In the genomic region with DNA sequence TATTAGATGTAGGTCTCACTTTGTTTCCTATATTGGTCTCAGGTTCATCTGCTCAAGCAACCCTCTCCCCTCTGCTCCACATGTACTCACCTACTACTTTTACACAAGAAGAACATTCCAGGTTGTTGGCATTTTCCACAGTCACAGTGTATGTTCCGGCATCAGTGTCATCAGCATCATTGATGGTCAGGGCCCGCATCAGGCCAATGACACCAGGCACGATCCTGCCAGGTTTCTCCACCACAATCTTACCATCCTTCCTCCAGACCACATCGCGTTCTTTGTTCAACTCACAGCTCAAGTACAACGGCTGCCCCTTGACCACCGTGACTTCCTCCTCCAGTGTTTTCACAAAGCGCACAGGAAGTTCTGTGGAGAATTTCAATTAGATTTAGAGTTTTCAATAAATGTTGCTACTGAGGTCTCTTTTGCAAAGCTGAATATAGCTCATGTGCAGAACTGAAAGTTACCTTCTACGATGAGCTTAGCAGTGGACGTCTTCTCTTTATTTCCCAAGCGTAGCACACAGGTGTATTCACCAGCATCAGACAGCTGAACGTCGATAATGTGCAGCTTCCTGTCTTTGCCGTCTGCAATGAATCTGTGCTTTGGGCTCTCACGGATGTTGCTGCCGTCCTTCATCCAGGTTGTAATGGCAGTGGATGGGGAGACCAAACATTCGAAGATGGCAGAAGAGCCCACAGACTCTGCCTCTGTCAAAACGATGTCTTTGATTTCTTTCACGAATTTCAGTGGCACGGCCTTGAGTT, we compare ENCODE assay signal across 19 mouse cellular contexts.
DNase-seq lines count a peak whose midpoint lies in the region; ATAC-seq and TF ChIP-seq lines count a peak whose summit lies in the region.
"Had no signal": no experiment of that assay in that cellular context is flagged by ENCODE, and none has a peak within 500 bp of the region (broad histone marks: within the 10 kb centered on the region; RNA-seq: fewer than 3 reads in every experiment).

No protein-coding gene starts in this region.

- ATAC-seq in common myeloid progenitor, adult 5-6 weeks (replicated peaks; ENCODE audit: low read depth, poor library complexity, severe bottlenecking): 0 out of 2 replicates have a peak, but pooled peaks have one; percentile 32
- peak; percentile 29; the same call in 1 of the 2 replicates for ATAC-seq in megakaryocyte progenitor cell, adult 5-6 weeks (replicated peaks; ENCODE audit: poor library complexity)
- ATAC-seq in hindbrain, postnatal 0 days: no peak
- ATAC-seq: forebrain, embryonic 13.5 days; forebrain, postnatal 0 days; intestine, postnatal 0 days had no signal

- DNase-seq in gastrocnemius, adult 2 months: no peak
- no peak for DNase-seq in gastrocnemius, postnatal 25 days
- peak; percentile 26 for DNase-seq in CD4-positive, CD25-positive, alpha-beta regulatory T cell, adult 2 months (ENCODE audit: low read depth, low spot score)
- DNase-seq in adrenal gland, adult 2 months: no peak
- no peak for DNase-seq in hindbrain, postnatal 0 days (ENCODE audit: low spot score)
- DNase-seq in testis, postnatal 10 days (ENCODE audit: low spot score): no peak
- DNase-seq: adrenal gland, postnatal 25 days; cerebellum, adult 18-20 months; cerebellum, adult 9-11 months; cerebellum, postnatal 36 days; forebrain, postnatal 0 days; heart, postnatal 36 days had no signal

- H3K4me3 ChIP-seq in gastrocnemius, adult 2 months: peak overlapping the region; percentile 6; the same call in 1 of the 2 replicates
- H3K4me3 ChIP-seq in hindbrain, postnatal 0 days (ENCODE audit: low read length): no peak overlapping the region
- H3K4me3 ChIP-seq: embryonic facial prominence, embryonic 10.5 days; forebrain, embryonic 13.5 days; heart, embryonic 13.5 days; hindbrain, embryonic 13.5 days had no signal

- WGBS in hindbrain, postnatal 0 days: 93% methylated on average over 20 of the region's 20 CpGs

- no peaks in the 10 kb centered on the region for H3K9me3 ChIP-seq in hindbrain, postnatal 0 days (ENCODE audit: low read length)
- H3K9me3 ChIP-seq: embryonic facial prominence, embryonic 10.5 days; forebrain, embryonic 13.5 days; heart, embryonic 13.5 days; hindbrain, embryonic 13.5 days had no signal

- no peaks in the 10 kb centered on the region for H3K36me3 ChIP-seq in hindbrain, postnatal 0 days (ENCODE audit: insufficient read depth, low read length)
- H3K36me3 ChIP-seq: embryonic facial prominence, embryonic 10.5 days; hindbrain, embryonic 13.5 days had no signal

- no peaks in the 10 kb centered on the region for H3K27me3 ChIP-seq in hindbrain, postnatal 0 days (ENCODE audit: insufficient read depth, low read length)
- H3K27me3 ChIP-seq: forebrain, embryonic 13.5 days; heart, embryonic 13.5 days; hindbrain, embryonic 13.5 days had no signal

- H3K9ac ChIP-seq in hindbrain, postnatal 0 days (replicated peaks; ENCODE audit: low read length): no peak overlapping the region
- H3K9ac ChIP-seq: forebrain, embryonic 13.5 days; forebrain, postnatal 0 days; heart, embryonic 13.5 days; hindbrain, embryonic 13.5 days had no signal

- intact Hi-C loops in gastrocnemius, adult 2 months (cut with DNase I): no loop called here

- no peak for TF ChIP-seq CTCF in gastrocnemius, adult 2 months (IDR thresholded peaks at IDR 0.05)
- TF ChIP-seq CTCF in hindbrain, postnatal 0 days (IDR thresholded peaks at IDR 0.05; ENCODE audit: low read depth): no peak

- no peak overlapping the region; the same call in 1 of the 2 replicates for H3K27ac ChIP-seq in gastrocnemius, adult 2 months
- H3K27ac ChIP-seq in hindbrain, postnatal 0 days: no peak overlapping the region
- H3K27ac ChIP-seq: embryonic facial prominence, embryonic 10.5 days; forebrain, embryonic 13.5 days; heart, embryonic 13.5 days; hindbrain, embryonic 13.5 days had no signal

- no peaks in the 10 kb centered on the region for H3K4me1 ChIP-seq in hindbrain, postnatal 0 days (ENCODE audit: insufficient read depth, low read length)
- H3K4me1 ChIP-seq: embryonic facial prominence, embryonic 10.5 days; forebrain, embryonic 13.5 days; hindbrain, embryonic 13.5 days had no signal

- H3K4me2 ChIP-seq in hindbrain, postnatal 0 days (ENCODE audit: low read depth, low read length): no peak overlapping the region
- H3K4me2 ChIP-seq: forebrain, embryonic 13.5 days; heart, embryonic 13.5 days; hindbrain, embryonic 13.5 days had no signal
